Mouse (Mus musculus) lung, embryonic 14.5 days (tissue): ENCODE results near the gene Lrrc4. TPM values are rescaled to one million over a fixed set of nuclear protein-coding genes. Genes with fewer than 3 reads are reported as not detected.
A peak's percentile ranks its signal among the peaks of the same experiment; 100 is the strongest.

Experiments used
- ATAC-seq: fragments of 200-750 bp; cut with Nextera tagmentation; 2 replicates; pipeline ENCODE4 v1.8.0; 2017; ENCODE audit warnings: mild to moderate bottlenecking, moderate TSS enrichment, moderate library complexity; ENCODE audit not compliant: insufficient read depth
- DNase-seq: peaks from one replicate; pipeline ENCODE4 v3.0.0-alpha.2; 2015
- H3K27ac ChIP-seq: fragments of 300-500 bp; sonication (generic); 2 replicates; pipeline ENCODE4 v1.5.1; 2014; ENCODE audit warnings: low read depth, mild to moderate bottlenecking, moderate library complexity
- H3K27me3 ChIP-seq: fragments of 300-500 bp; sonication (generic); 2 replicates; pipeline ENCODE4 v1.6.1; 2014; ENCODE audit warnings: low read length, control low read depth; ENCODE audit not compliant: insufficient read depth
- H3K36me3 ChIP-seq: fragments of 300-500 bp; sonication (generic); 2 replicates; pipeline ENCODE4 v1.6.1; 2014; ENCODE audit warnings: control low read depth; ENCODE audit not compliant: insufficient read depth
- H3K4me1 ChIP-seq: fragments of 300-500 bp; sonication (generic); 2 replicates; pipeline ENCODE4 v1.6.1; 2014; ENCODE audit warnings: antibody characterized with exemption, control low read depth; ENCODE audit not compliant: insufficient read depth
- H3K4me2 ChIP-seq: fragments of 300-500 bp; sonication (generic); 2 replicates; pipeline ENCODE4 v1.6.1; 2014; ENCODE audit warnings: mild to moderate bottlenecking
- H3K4me3 ChIP-seq: fragments of 300-500 bp; sonication (generic); 2 replicates; pipeline ENCODE4 v1.5.1; 2014; ENCODE audit warnings: low read depth, low read length
- H3K9ac ChIP-seq: fragments of 300-500 bp; sonication (generic); 2 replicates; pipeline ENCODE4 v1.6.1; 2014
- H3K9me3 ChIP-seq: fragments of 300-500 bp; sonication (generic); 2 replicates; pipeline ENCODE4 v1.6.1; 2016; ENCODE audit warnings: low read depth, low read length, control low read depth
- CTCF ChIP-seq: IDR thresholded peaks from 2 replicates; pipeline ENCODE4 v1.5.1; 2016; ENCODE audit warnings: antibody characterized with exemption, low read depth
- WGBS: fragments of 180-500 bp; shearing (Covaris S2); extraction: QIAGEN DNeasy Blood & Tissue Kit; methylation state at CpG from one replicate; pipeline ENCODE4 v1.1.7; 2014; 5-methylcytosine and 5-hydroxymethylcytosine counted together
- polyA plus RNA-seq: library from polyadenylated mRNA; unstranded; fragments of >200 nt; fragmentation: Nextera tagmentation; extraction: Ambion mirVana; gene quantifications from 2 replicates; pipeline ENCODE4 v1.2.1, GENCODE M21; 2014

Gene Lrrc4
- polyA plus RNA-seq, 1 experiment from 2014 or later = 0.63 TPM

GRCm38 (mm10) chr6:28656511-28656910 is 175.0 kb downstream of the Lrrc4 start:
- WGBS = 96% methylated on average over 5 of the region's 5 CpGs

GRCm38 (mm10) chr6:28645231-28645630 is 186.3 kb downstream of the Lrrc4 start:
- Histone ChIP-seq H3K4me3 (no peak overlapping the region), H3K9me3 (no peaks in the 10 kb centered on the region), H3K27me3 (no peaks in the 10 kb centered on the region), H3K36me3 (no peaks in the 10 kb centered on the region), H3K27ac (no peak overlapping the region), H3K4me2 (no peak overlapping the region), H3K9ac (no peak overlapping the region), H3K4me1 (no peaks in the 10 kb centered on the region)
- ATAC-seq (no peak), DNase-seq (no peak)
- no peak for TF ChIP-seq CTCF

More at GRCm38 (mm10) chr6:28656511-28656910, 175.0 kb downstream of the Lrrc4 start:
- H3K27me3 ChIP-seq = no peaks in the 10 kb centered on the region
- no peak for ATAC-seq
- H3K36me3 ChIP-seq = 0 out of 2 replicates have a peak, but pooled peaks cover 3% of the 10 kb centered on the region
- no peaks in the 10 kb centered on the region for H3K9me3 ChIP-seq
- no peak overlapping the region for H3K4me2 ChIP-seq
- H3K4me3 ChIP-seq = no peak overlapping the region
- no peak for TF ChIP-seq CTCF
- no peak overlapping the region for H3K27ac ChIP-seq
- H3K4me1 ChIP-seq = no peaks in the 10 kb centered on the region
- no peak for DNase-seq
- H3K9ac ChIP-seq = no peak overlapping the region

DNA sequence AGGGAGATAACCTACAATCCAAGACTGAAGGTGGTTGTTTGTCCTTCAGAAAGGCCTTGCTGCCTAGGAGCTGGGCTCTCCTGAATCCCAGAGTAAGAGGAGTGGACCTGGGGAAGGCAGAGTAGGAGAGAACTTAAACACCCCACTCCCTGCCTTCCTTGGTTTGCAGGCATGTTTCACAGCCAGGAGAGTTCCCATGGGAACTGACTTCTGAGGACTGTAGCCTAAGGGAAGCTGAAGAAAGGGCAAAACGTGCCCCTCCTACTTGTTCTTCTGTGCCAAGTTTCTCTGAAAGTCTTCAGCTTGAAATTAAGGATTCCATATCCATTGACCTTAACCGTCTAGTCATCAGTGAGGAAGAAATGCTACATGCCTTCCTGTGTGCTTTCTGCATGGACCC is 188.6 kb downstream of the Lrrc4 start:
- H3K27me3 ChIP-seq = no peaks in the 10 kb centered on the region
- peak; percentile 38 for DNase-seq

DNA sequence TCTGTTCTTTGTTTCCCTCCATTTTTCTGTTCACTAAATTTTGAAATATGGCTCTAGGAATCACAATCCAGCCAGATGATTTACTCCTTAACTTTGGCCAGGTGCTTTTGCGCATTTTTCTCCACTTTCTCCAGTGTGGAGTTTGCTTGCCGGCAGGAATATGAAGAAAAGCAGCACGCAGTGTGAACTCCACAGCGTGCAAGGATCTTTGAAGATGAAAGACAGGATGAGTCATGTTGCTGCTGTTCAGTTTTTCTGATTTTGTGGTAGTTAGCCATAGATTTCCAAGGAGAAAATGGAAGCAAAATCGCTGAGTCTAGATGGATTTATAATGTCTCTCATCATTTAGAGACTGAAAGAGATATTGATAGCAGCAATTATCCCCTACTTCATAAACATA is 191.5 kb downstream of the Lrrc4 start:
- WGBS = 88% methylated on average over 5 of the region's 5 CpGs
- H3K4me3 ChIP-seq = no peak overlapping the region
- no peak for DNase-seq

More for the DNA sequence above, 188.6 kb downstream of the Lrrc4 start:
- no peak for TF ChIP-seq CTCF
- Histone ChIP-seq H3K9me3 (no peaks in the 10 kb centered on the region), H3K36me3 (no peaks in the 10 kb centered on the region), H3K27ac (no peak overlapping the region), H3K4me2 (no peak overlapping the region), H3K4me1 (no peaks in the 10 kb centered on the region), H3K4me3 (no peak overlapping the region), H3K9ac (no peak overlapping the region)
- ATAC-seq = no peak; the same call in 1 of the 2 replicates
- WGBS = 55% methylated on average over 2 of the region's 2 CpGs

DNA sequence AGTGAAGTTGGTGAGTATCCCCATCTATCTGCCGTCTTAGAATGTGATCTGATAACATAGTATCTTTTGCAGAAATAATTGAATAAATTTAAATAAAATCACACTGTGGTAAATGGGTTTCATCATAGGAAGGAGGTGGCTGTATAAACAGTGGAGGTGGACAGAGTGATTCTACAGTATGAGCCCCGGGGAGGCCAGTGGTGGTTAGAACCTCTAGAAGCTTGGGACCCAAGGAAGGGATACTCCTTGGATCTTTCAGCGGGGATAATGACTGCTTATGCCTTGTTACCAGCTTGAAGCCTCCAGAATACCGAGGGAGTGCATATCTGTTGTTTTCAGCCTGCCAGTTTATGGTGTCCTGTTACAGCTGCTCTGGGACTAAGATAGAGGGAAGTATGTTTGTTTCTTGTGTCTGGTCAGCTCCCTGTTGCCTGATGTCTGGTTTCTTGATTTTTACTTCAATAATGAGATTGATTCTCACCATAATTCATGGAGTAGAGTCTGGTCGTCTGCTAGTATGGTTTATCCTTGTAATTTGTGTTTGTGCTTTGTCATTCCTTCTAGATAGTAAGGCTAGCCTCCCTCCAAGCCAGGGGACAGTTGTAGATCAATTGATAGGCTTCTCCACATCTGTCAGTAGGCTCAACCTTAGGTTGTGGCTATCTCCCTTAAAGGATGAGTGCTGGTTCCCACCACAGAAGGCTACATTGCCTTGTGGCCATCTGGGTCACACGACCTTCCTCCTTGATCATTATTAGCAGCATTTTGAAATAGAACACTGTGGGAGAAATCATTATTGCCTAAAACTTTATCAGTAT is 195.8 kb downstream of the Lrrc4 start:
- no peak for ATAC-seq
- H3K9me3 ChIP-seq = no peaks in the 10 kb centered on the region
- H3K9ac ChIP-seq = no peak overlapping the region
- H3K27me3 ChIP-seq = no peaks in the 10 kb centered on the region
- no peak overlapping the region for H3K4me3 ChIP-seq
- DNase-seq = no peak
- TF ChIP-seq CTCF = no peak
- no peaks in the 10 kb centered on the region for H3K36me3 ChIP-seq
- 67% methylated on average over 6 of the region's 6 CpGs for WGBS
- H3K4me2 ChIP-seq = no peak overlapping the region
- 0 out of 2 replicates have a peak, but pooled peaks cover 3% of the 10 kb centered on the region for H3K4me1 ChIP-seq
- no peak overlapping the region for H3K27ac ChIP-seq

More for the DNA sequence above, 191.5 kb downstream of the Lrrc4 start:
- no peaks in the 10 kb centered on the region for H3K4me1 ChIP-seq
- no peak overlapping the region for H3K9ac ChIP-seq
- no peaks in the 10 kb centered on the region for H3K36me3 ChIP-seq
- no peak overlapping the region for H3K4me2 ChIP-seq
- no peak overlapping the region for H3K27ac ChIP-seq
- no peaks in the 10 kb centered on the region for H3K27me3 ChIP-seq
- no peaks in the 10 kb centered on the region for H3K9me3 ChIP-seq
- no peak for ATAC-seq
- TF ChIP-seq CTCF = no peak

GRCm38 (mm10) chr6:28635092-28635491 is 196.5 kb downstream of the Lrrc4 start:
- H3K9ac ChIP-seq = no peak overlapping the region
- TF ChIP-seq CTCF = no peak
- no peaks in the 10 kb centered on the region for H3K36me3 ChIP-seq
- DNase-seq = no peak
- no peak overlapping the region for H3K4me3 ChIP-seq
- H3K27me3 ChIP-seq = no peaks in the 10 kb centered on the region
- no peak for ATAC-seq
- 0 out of 2 replicates have a peak, but pooled peaks cover 3% of the 10 kb centered on the region for H3K4me1 ChIP-seq
- H3K27ac ChIP-seq = no peak overlapping the region
- 32% methylated on average over 1 of the region's 1 CpGs for WGBS
- H3K4me2 ChIP-seq = no peak overlapping the region
- H3K9me3 ChIP-seq = no peaks in the 10 kb centered on the region

- TF ChIP-seq CTCF = no peak
- no peak for ATAC-seq
- no peaks in the 10 kb centered on the region for H3K36me3 ChIP-seq
- no peak overlapping the region for H3K4me3 ChIP-seq
- H3K27me3 ChIP-seq = no peaks in the 10 kb centered on the region
- WGBS = 55% methylated on average over 3 of the region's 3 CpGs
- H3K9me3 ChIP-seq = no peaks in the 10 kb centered on the region
- H3K27ac ChIP-seq = no peak overlapping the region
- 0 out of 2 replicates have a peak, but pooled peaks cover 3% of the 10 kb centered on the region for H3K4me1 ChIP-seq
- H3K4me2 ChIP-seq = no peak overlapping the region
- DNase-seq = no peak
- no peak overlapping the region for H3K9ac ChIP-seq
Observed at GRCm38 (mm10) chr6:28633656-28634055, 197.9 kb downstream of the Lrrc4 start.
